Mouse (Mus musculus) kidney, adult 2 months (tissue): ENCODE results near the gene Prdm2.

Source experiments
- CTCF ChIP-seq: fragments of 200-500 bp; conservative IDR thresholded peaks from 2 replicates; pipeline ENCODE4 v1.5.1; 2011; ENCODE audit warnings: low read depth, mild to moderate bottlenecking, control low read depth, low read length, moderate library complexity, mixed read lengths; ENCODE audit not compliant: insufficient read depth, insufficient read length
- POLR2A ChIP-seq: fragments of 200-500 bp; IDR thresholded peaks from one replicate; pipeline ENCODE4 v1.6.1; 2011; ENCODE audit warnings: low read depth, low read length, control low read depth

- TF ChIP-seq CTCF: no peak
- TF ChIP-seq POLR2A: no peak
These were observed 41.0 kb downstream of the Prdm2 start for GRCm38 (mm10) chr4:143171600-143172290.
